Mouse (Mus musculus) C2C12 (cell line): ENCODE data around the gene B3gnt3.

Experiments
- CEBPB ChIP-seq: IDR thresholded peaks from one replicate; pipeline ENCODE4 v1.6.1; 2011; ENCODE audit warnings: low read depth, mild to moderate bottlenecking, control low read depth, moderate library complexity
- CTCF ChIP-seq: IDR thresholded peaks from one replicate; pipeline ENCODE4 v1.5.1; 2011; ENCODE audit not compliant: control insufficient read depth, insufficient read depth, insufficient read length
- FOSL1 ChIP-seq: IDR thresholded peaks from one replicate; pipeline ENCODE4 v1.8.0; 2011; ENCODE audit warnings: mild to moderate bottlenecking, low read length; ENCODE audit not compliant: poor library complexity, insufficient read depth, severe bottlenecking
- MYOG ChIP-seq: IDR thresholded peaks from one replicate; pipeline ENCODE4 v1.6.1; 2011; ENCODE audit not compliant: control insufficient read depth, insufficient read length; ENCODE audit errors: extremely low read depth

- no peak for TF ChIP-seq CTCF
- TF ChIP-seq CEBPB, result no peak
- no peak for TF ChIP-seq MYOG
- TF ChIP-seq FOSL1, result no peak
Observed at GRCm38 (mm10) chr8:71658515-71659049, 43.0 kb downstream of the B3gnt3 start.
